Mouse (Mus musculus) thymus, adult 2 months (tissue): ENCODE measurements around the gene Etv6. TPM values are rescaled to one million over a fixed set of nuclear protein-coding genes. Genes with fewer than 3 reads are reported as not detected.

Experiments
- DNase-seq: peaks from one replicate; pipeline ENCODE4 v3.0.0; 2021
- H3K27ac ChIP-seq: fragments of 200-500 bp; 2 replicates; pipeline ENCODE4 v1.5.1; 2012; ENCODE audit warnings: low read length, control low read depth; ENCODE audit not compliant: control insufficient read depth, insufficient read depth
- H3K27me3 ChIP-seq: fragments of 200-500 bp; 2 replicates; pipeline ENCODE4 v1.6.1; 2012; ENCODE audit warnings: mild to moderate bottlenecking, low read length, moderate library complexity, mixed read lengths; ENCODE audit not compliant: control insufficient read depth, insufficient read depth
- H3K36me3 ChIP-seq: fragments of 200-500 bp; 2 replicates; pipeline ENCODE4 v1.6.1; 2012; ENCODE audit warnings: mild to moderate bottlenecking, low read length, moderate library complexity; ENCODE audit not compliant: control insufficient read depth, insufficient read depth
- H3K4me1 ChIP-seq: fragments of 200-500 bp; replicated peaks from 2 replicates; pipeline ENCODE4 v1.6.1; 2012; ENCODE audit warnings: low read length; ENCODE audit not compliant: control insufficient read depth, insufficient read depth
- H3K4me3 ChIP-seq: fragments of 200-500 bp; 2 replicates; pipeline ENCODE4 v1.5.1; 2012; ENCODE audit warnings: mild to moderate bottlenecking, low read length, control low read depth, moderate library complexity; ENCODE audit not compliant: control insufficient read depth, insufficient read depth
- CTCF ChIP-seq: fragments of 200-500 bp; IDR thresholded peaks from 2 replicates; pipeline ENCODE4 v1.5.1; 2012; ENCODE audit warnings: mild to moderate bottlenecking, control low read depth, low read length, moderate library complexity, borderline replicate concordance; ENCODE audit not compliant: control insufficient read depth, poor library complexity, insufficient read depth; ENCODE audit errors: extremely low read depth
- POLR2A ChIP-seq: fragments of 200-500 bp; IDR thresholded peaks from 2 replicates; pipeline ENCODE4 v1.6.1; 2012; ENCODE audit warnings: mild to moderate bottlenecking, low read length, control low read depth, moderate library complexity; ENCODE audit not compliant: control insufficient read depth, poor library complexity, insufficient read depth; ENCODE audit errors: extremely low read depth
- WGBS: fragments of 180-500 bp; shearing (Covaris S2); methylation state at CpG from one replicate; pipeline ENCODE4 v1.1.7; 2018; 5-methylcytosine and 5-hydroxymethylcytosine counted together
- polyA plus RNA-seq: library from polyadenylated mRNA; depleted of rRNA; stranded (reverse); fragments of >200 nt; gene quantifications from 2 replicates; pipeline ENCODE4 v1.2.3, GENCODE M21; 2012

Etv6 gene
- polyA plus RNA-seq, 1 experiment: 43.8 TPM

GRCm38 (mm10) chr6:134220209-134220777 lies 184.8 kb downstream of the Etv6 start:
- DNase-seq: no peak
- no peak for TF ChIP-seq CTCF
- TF ChIP-seq POLR2A: no peak
- no peak overlapping the region for H3K27ac ChIP-seq

GRCm38 (mm10) chr6:134222248-134222929 lies 186.9 kb downstream of the Etv6 start:
- Histone ChIP-seq H3K36me3 (peaks cover 4% of the 10 kb centered on the region; the same call in 1 of the 2 replicates), H3K4me3 (no peak overlapping the region), H3K27me3 (no peaks in the 10 kb centered on the region), H3K27ac (no peak overlapping the region), H3K4me1 (0 out of 2 replicates have a peak, but pooled peaks cover 3% of the 10 kb centered on the region)
- TF ChIP-seq POLR2A (no peak), CTCF (no peak)
- WGBS: 87% methylated on average over 8 of the region's 8 CpGs
- DNase-seq: no peak

More at GRCm38 (mm10) chr6:134220209-134220777, 184.8 kb downstream of the Etv6 start:
- WGBS: 42% methylated on average over 13 of the region's 13 CpGs
- Histone ChIP-seq H3K27me3 (no peaks in the 10 kb centered on the region), H3K4me3 (no peak overlapping the region), H3K4me1 (0 out of 2 replicates have a peak, but pooled peaks cover 3% of the 10 kb centered on the region), H3K36me3 (peaks cover 4% of the 10 kb centered on the region; the same call in 1 of the 2 replicates)

GRCm38 (mm10) chr6:134225564-134225963 lies 190.1 kb downstream of the Etv6 start:
- H3K27ac ChIP-seq: no peak overlapping the region
- H3K36me3 ChIP-seq: peaks cover 4% of the 10 kb centered on the region; the same call in 1 of the 2 replicates
- no peak for TF ChIP-seq POLR2A
- no peak for TF ChIP-seq CTCF

GRCm38 (mm10) chr6:134226349-134227169 lies 191.1 kb downstream of the Etv6 start:
- peaks cover 4% of the 10 kb centered on the region; the same call in 1 of the 2 replicates for H3K36me3 ChIP-seq
- H3K4me1 ChIP-seq: no peaks in the 10 kb centered on the region; the same call in 1 of the 2 replicates
- TF ChIP-seq CTCF (no peak), POLR2A (no peak)
- no peak overlapping the region for H3K27ac ChIP-seq
- H3K4me3 ChIP-seq: no peak overlapping the region
- no peak for DNase-seq
- 98% methylated on average over 8 of the region's 8 CpGs for WGBS
- no peaks in the 10 kb centered on the region for H3K27me3 ChIP-seq

More at GRCm38 (mm10) chr6:134225564-134225963, 190.1 kb downstream of the Etv6 start:
- whole genome bisulfite sequencing: 93% methylated on average over 11 of the region's 11 CpGs
- no peaks in the 10 kb centered on the region for H3K27me3 ChIP-seq
- no peak overlapping the region for H3K4me3 ChIP-seq
- no peak for DNase-seq
- no peaks in the 10 kb centered on the region; the same call in 1 of the 2 replicates for H3K4me1 ChIP-seq

GRCm38 (mm10) chr6:134236311-134236710 lies 200.8 kb downstream of the Etv6 start:
- Histone ChIP-seq H3K4me1 (peaks cover 13% of the 10 kb centered on the region), H3K27ac (no peak overlapping the region), H3K36me3 (no peaks in the 10 kb centered on the region), H3K27me3 (no peaks in the 10 kb centered on the region), H3K4me3 (no peak overlapping the region)
- DNase-seq: no peak
- 80% methylated on average over 4 of the region's 4 CpGs for WGBS
- TF ChIP-seq POLR2A (no peak), CTCF (no peak)

- TF ChIP-seq POLR2A (no peak), CTCF (no peak)
- H3K27me3 ChIP-seq: no peaks in the 10 kb centered on the region
- H3K36me3 ChIP-seq: no peaks in the 10 kb centered on the region
- no peak overlapping the region for H3K27ac ChIP-seq
- peaks cover 13% of the 10 kb centered on the region for H3K4me1 ChIP-seq
- no peak overlapping the region for H3K4me3 ChIP-seq
- 94% methylated on average over 9 of the region's 9 CpGs for WGBS
- no peak for DNase-seq
These were observed 203.0 kb downstream of the Etv6 start for GRCm38 (mm10) chr6:134238455-134238854.
